28 mouse cellular contexts compared by ENCODE assay signal in genomic region chr13:48934597-48934996, GRCm38 (mm10). TPM values are rescaled to one million over a fixed set of nuclear protein-coding genes. Genes with fewer than 3 reads are reported as not detected.
A peak's percentile ranks its signal among the peaks of the same experiment; 100 is the strongest.
DNase-seq lines count a peak whose midpoint lies in the region; ATAC-seq and TF ChIP-seq lines count a peak whose summit lies in the region.
"Had no signal": no experiment of that assay in that cellular context is flagged by ENCODE, and none has a peak within 500 bp of the region (broad histone marks: within the 10 kb centered on the region; RNA-seq: fewer than 3 reads in every experiment).

No protein-coding gene starts in this region.

- peaks cover 49% of the 10 kb centered on the region for H3K36me3 ChIP-seq in forebrain, embryonic 13.5 days (ENCODE audit: poor library complexity, severe bottlenecking)
- H3K36me3 ChIP-seq in forebrain, postnatal 0 days (ENCODE audit: insufficient read depth): peaks cover 30% of the 10 kb centered on the region
- H3K36me3 ChIP-seq in heart, embryonic 14.5 days (ENCODE audit: control insufficient read depth, insufficient read depth, low read length): peaks cover 58% of the 10 kb centered on the region
- H3K36me3 ChIP-seq in heart, embryonic 10.5 days: peaks cover 64% of the 10 kb centered on the region

- no peaks in the 10 kb centered on the region for H3K27me3 ChIP-seq in forebrain, embryonic 13.5 days
- H3K27me3 ChIP-seq in forebrain, postnatal 0 days (ENCODE audit: insufficient read depth, low read length): no peaks in the 10 kb centered on the region
- H3K27me3 ChIP-seq in heart, embryonic 14.5 days (ENCODE audit: control insufficient read depth, insufficient read depth, low read length): no peaks in the 10 kb centered on the region
- H3K27me3 ChIP-seq in heart, embryonic 10.5 days (ENCODE audit: insufficient read depth, poor library complexity, severe bottlenecking): no peaks in the 10 kb centered on the region
- H3K27me3 ChIP-seq: embryonic facial prominence, embryonic 12.5 days; forebrain, embryonic 15.5 days; intestine, embryonic 15.5 days; liver, embryonic 13.5 days; megakaryocyte, embryonic 14.5 days; midbrain, embryonic 13.5 days; Patski had no signal

- no peak overlapping the region for H3K9ac ChIP-seq in forebrain, embryonic 13.5 days
- no peak overlapping the region for H3K9ac ChIP-seq in forebrain, postnatal 0 days
- no peak overlapping the region for H3K9ac ChIP-seq in heart, embryonic 14.5 days (ENCODE audit: low read length)
- H3K9ac ChIP-seq: embryonic facial prominence, embryonic 12.5 days; forebrain, embryonic 15.5 days; intestine, embryonic 15.5 days; liver, embryonic 13.5 days; lung, embryonic 14.5 days; midbrain, embryonic 13.5 days had no signal

- no peak overlapping the region for H3K4me3 ChIP-seq in forebrain, embryonic 13.5 days
- no peak overlapping the region for H3K4me3 ChIP-seq in forebrain, postnatal 0 days (ENCODE audit: low read depth, low read length)
- no peak overlapping the region for H3K4me3 ChIP-seq in heart, embryonic 14.5 days (ENCODE audit: control insufficient read depth in 1 of 2, insufficient read depth in 1 of 2, low read depth in 1 of 2, low read length in 2 of 2)
- H3K4me3 ChIP-seq in heart, embryonic 10.5 days: no peak overlapping the region
- H3K4me3 ChIP-seq: embryonic facial prominence, embryonic 12.5 days; erythroblast, embryonic 14.5 days; forebrain, embryonic 15.5 days; intestine, embryonic 15.5 days; left cerebral cortex, adult 2 months; liver, embryonic 13.5 days; megakaryocyte, embryonic 14.5 days; midbrain, embryonic 13.5 days had no signal

- DNase-seq in forebrain, postnatal 0 days: no peak
- DNase-seq in heart, embryonic 10.5 days (ENCODE audit: low spot score): no peak
- DNase-seq in 3T3-L1 (ENCODE audit: low read depth, low spot score): peak; percentile 39
- peak; percentile 39 for DNase-seq in fibroblast of lung, adult 2 months (ENCODE audit: low read depth)
- no peak for DNase-seq in urinary bladder, adult 2 months (ENCODE audit: low spot score)
- no peak for DNase-seq in adrenal gland, postnatal 36 days
- DNase-seq: cerebellum, adult 18-20 months; cerebellum, postnatal 14 days; heart, postnatal 36 days; kidney, adult 8-10 months; kidney, postnatal 10 days; liver, embryonic 13.5 days; lung, embryonic 14.5 days; lung, postnatal 36 days; right cerebral cortex, postnatal 25 days; spleen, adult 18-20 months had no signal

- H3K4me2 ChIP-seq in forebrain, embryonic 13.5 days: no peak overlapping the region
- H3K4me2 ChIP-seq in forebrain, postnatal 0 days (ENCODE audit: low read depth): no peak overlapping the region
- H3K4me2 ChIP-seq in heart, embryonic 14.5 days (ENCODE audit: low read length): 0 out of 2 replicates have a peak overlapping the region, but pooled peaks have one; percentile 1
- H3K4me2 ChIP-seq: embryonic facial prominence, embryonic 12.5 days; forebrain, embryonic 15.5 days; intestine, embryonic 15.5 days; liver, embryonic 13.5 days; lung, embryonic 14.5 days; midbrain, embryonic 13.5 days had no signal

- 72% methylated on average over 6 of the region's 6 CpGs for WGBS in forebrain, embryonic 13.5 days
- WGBS in forebrain, postnatal 0 days: 45% methylated on average over 6 of the region's 6 CpGs
- 20% methylated on average over 6 of the region's 6 CpGs for WGBS in heart, embryonic 14.5 days
- WGBS in heart, embryonic 10.5 days: 48% methylated on average over 6 of the region's 6 CpGs

- peaks cover 13% of the 10 kb centered on the region for H3K4me1 ChIP-seq in forebrain, embryonic 13.5 days
- H3K4me1 ChIP-seq in forebrain, postnatal 0 days (ENCODE audit: insufficient read depth): no peaks in the 10 kb centered on the region
- peaks cover 7 to 17% of the 10 kb centered on the region in 2 experiments for H3K4me1 ChIP-seq in heart, embryonic 14.5 days (ENCODE audit: control insufficient read depth in 2 of 2, insufficient read depth in 2 of 2, low read length in 2 of 2)
- peaks cover 9% of the 10 kb centered on the region; the same call in 1 of the 2 replicates for H3K4me1 ChIP-seq in heart, embryonic 10.5 days
- H3K4me1 ChIP-seq: embryonic facial prominence, embryonic 12.5 days; midbrain, embryonic 13.5 days had no signal

- no peaks in the 10 kb centered on the region for H3K9me3 ChIP-seq in forebrain, embryonic 13.5 days (replicated peaks)
- no peaks in the 10 kb centered on the region for H3K9me3 ChIP-seq in forebrain, postnatal 0 days (ENCODE audit: low read length)
- no peaks in the 10 kb centered on the region for H3K9me3 ChIP-seq in heart, embryonic 14.5 days (ENCODE audit: control insufficient read depth, low read length)
- no peaks in the 10 kb centered on the region for H3K9me3 ChIP-seq in heart, embryonic 10.5 days
- H3K9me3 ChIP-seq: embryonic facial prominence, embryonic 12.5 days; forebrain, embryonic 15.5 days; intestine, embryonic 15.5 days; liver, embryonic 13.5 days; megakaryocyte, embryonic 14.5 days; midbrain, embryonic 13.5 days had no signal

- no peak for ATAC-seq in forebrain, embryonic 13.5 days
- ATAC-seq in forebrain, postnatal 0 days: no peak
- ATAC-seq in heart, embryonic 14.5 days (ENCODE audit: insufficient number of reproducible peaks, insufficient read depth, low FRiP score, low read depth): no peak
- ATAC-seq: CD4-positive, CD25-positive, alpha-beta regulatory T cell, adult 4 months; forebrain, embryonic 15.5 days; hindbrain, embryonic 16.5 days; intestine, embryonic 15.5 days; midbrain, embryonic 13.5 days; Patski had no signal

- peak overlapping the region; percentile 40; the same call in 1 of the 2 replicates for H3K27ac ChIP-seq in forebrain, embryonic 13.5 days
- no peak overlapping the region for H3K27ac ChIP-seq in forebrain, postnatal 0 days (ENCODE audit: low read depth, low read length)
- peak overlapping the region; percentile 21 to 49; a peak in 2 of 4 replicates for H3K27ac ChIP-seq in heart, embryonic 14.5 days (replicated peaks in 1 of 2; ENCODE audit: control insufficient read depth in 1 of 2, insufficient read depth in 1 of 2, low read depth in 2 of 2, low read length in 2 of 2)
- no peak overlapping the region for H3K27ac ChIP-seq in heart, embryonic 10.5 days
- H3K27ac ChIP-seq: embryonic facial prominence, embryonic 12.5 days; forebrain, embryonic 15.5 days; intestine, embryonic 15.5 days; left cerebral cortex, adult 2 months; liver, embryonic 13.5 days; midbrain, embryonic 13.5 days had no signal

- no peak for TF ChIP-seq CTCF in forebrain, postnatal 0 days (IDR thresholded peaks at IDR 0.05; ENCODE audit: low read depth)

RNA-seq across cellular contexts. Expression of gene Fam120a, which starts 33.2 kb away (rescaled TPM):
- polyA plus RNA-seq in forebrain, embryonic 13.5 days (2015; fragmentation: Nextera tagmentation; extraction: Ambion mirVana): 16.0 and 16.3 TPM in 2 replicates
- total RNA-seq in forebrain, postnatal 0 days (2014; rRNA removed): 45.2 and 59.0 TPM in 2 replicates
- polyA plus RNA-seq in forebrain, postnatal 0 days (2015; fragmentation: Nextera tagmentation; extraction: Ambion mirVana): 7.1 and 9.5 TPM in 2 replicates
- polyA plus RNA-seq in heart, embryonic 14.5 days (2014; fragmentation: Nextera tagmentation; extraction: Ambion mirVana): 27.9 and 29.7 TPM in 2 replicates
- polyA plus RNA-seq in heart, embryonic 10.5 days (2016; fragmentation: Nextera tagmentation; extraction: Ambion mirVana): 17.5 and 20.7 TPM in 2 replicates
- 80.1 and 101 TPM in 2 replicates for polyA plus RNA-seq in urinary bladder, adult 2 months (2012; rRNA removed)
- total RNA-seq in adrenal gland, postnatal 36 days (2021): 100 to 1,000 TPM; 182 to 184 TPM

Comparison
In these comparisons a context has a peak if more than half of its experiments do, and no peak if none do; other contexts are left out.
1. H3K27ac ChIP-seq: peak in forebrain, embryonic 13.5 days (single experiment) and heart, embryonic 14.5 days (2 of 2); none in forebrain, postnatal 0 days (single experiment) and heart, embryonic 10.5 days (single experiment).
2. DNase-seq: peak in 3T3-L1 (single experiment) and fibroblast of lung, adult 2 months (single experiment); none in forebrain, postnatal 0 days (single experiment), heart, embryonic 10.5 days (single experiment), urinary bladder, adult 2 months (single experiment) and adrenal gland, postnatal 36 days (0 of 2).